Mouse (Mus musculus) ZHBTc4 (cell line): ENCODE results near the gene Zc3h7b.

ENCODE experiments used
- DNase-seq: peaks from one replicate; pipeline ENCODE4 v3.0.0-alpha.2; 2011; ENCODE audit warnings: low read depth, low spot score

Gene Zc3h7b

DNA sequence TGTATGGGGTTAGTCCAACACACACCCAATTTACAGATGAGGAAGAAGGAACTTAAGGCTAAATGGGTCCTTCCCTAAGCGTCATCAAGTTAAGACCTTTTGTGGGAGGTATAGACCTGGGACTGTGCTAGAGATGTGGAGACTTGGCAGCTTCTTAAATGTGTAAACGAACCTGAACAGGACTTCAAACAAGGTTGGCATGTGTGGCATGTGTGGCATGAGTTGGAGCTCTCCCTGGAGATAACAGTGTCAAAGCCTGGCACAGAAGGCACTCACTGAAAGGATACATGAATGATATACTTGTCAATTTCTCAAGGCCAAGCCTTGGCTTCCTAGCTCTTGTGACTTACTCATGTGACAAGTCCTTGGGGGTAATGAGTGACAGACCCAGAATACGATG is 5.6 kb upstream of the Zc3h7b start:
- no peak for DNase-seq

- DNase-seq, result peak; percentile 44
Observed at GRCm38 (mm10) chr15:81739924-81740323, 4.9 kb upstream of the Zc3h7b start.

DNA sequence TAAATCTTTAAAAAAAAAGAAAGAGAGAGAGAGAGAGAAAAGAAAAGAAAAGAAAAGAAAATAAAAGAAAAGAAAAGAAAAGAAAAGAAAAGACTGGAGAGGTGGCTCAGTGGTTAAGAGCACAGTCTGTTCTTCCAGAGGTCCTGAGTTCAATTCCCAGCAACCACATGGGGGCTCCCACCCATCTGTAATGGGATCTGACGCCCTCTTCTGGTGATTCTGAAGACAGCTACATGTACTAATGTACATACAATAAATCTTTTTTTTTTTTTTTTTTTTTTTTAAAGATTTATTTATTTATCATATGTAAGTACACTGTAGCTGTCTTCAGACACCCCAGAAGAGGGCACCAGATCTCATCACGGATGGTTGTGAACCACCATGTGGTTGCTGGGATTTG is 2.5 kb upstream of the Zc3h7b start:
- peak; percentile 61 for DNase-seq

DNA sequence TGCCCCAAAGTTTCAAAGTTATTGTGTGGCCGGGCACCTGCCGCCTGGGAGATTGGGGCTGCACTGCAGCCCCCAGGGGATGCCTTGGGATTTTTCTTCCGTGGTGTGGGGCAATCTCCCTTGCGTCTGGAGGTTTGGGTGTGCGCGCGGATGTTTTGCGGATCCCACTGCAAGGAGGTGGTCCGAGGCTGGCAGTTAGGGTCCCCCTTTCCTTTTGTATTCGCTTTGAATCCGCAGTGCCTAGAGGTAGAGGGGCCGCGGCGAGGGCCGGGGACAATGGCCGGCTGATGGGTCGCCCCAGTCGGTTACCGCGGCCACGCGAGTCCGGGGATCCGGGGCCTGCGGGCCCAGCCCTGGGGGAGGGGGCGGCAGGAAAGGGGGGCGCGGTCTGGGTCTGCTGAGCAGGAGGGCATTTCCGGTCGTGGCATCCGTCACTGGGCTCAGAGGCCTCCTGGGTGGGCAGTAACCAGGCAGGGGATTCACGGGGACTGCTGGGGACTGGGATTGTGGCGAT is 801 bp downstream of the Zc3h7b start:
- peak; percentile 50 for DNase-seq

- DNase-seq, result peak; percentile 39
Observed at GRCm38 (mm10) chr15:81749742-81750141, 4.9 kb downstream of the Zc3h7b start.

GRCm38 (mm10) chr15:81753669-81754068 is 8.8 kb downstream of the Zc3h7b start:
- DNase-seq, result no peak

DNA sequence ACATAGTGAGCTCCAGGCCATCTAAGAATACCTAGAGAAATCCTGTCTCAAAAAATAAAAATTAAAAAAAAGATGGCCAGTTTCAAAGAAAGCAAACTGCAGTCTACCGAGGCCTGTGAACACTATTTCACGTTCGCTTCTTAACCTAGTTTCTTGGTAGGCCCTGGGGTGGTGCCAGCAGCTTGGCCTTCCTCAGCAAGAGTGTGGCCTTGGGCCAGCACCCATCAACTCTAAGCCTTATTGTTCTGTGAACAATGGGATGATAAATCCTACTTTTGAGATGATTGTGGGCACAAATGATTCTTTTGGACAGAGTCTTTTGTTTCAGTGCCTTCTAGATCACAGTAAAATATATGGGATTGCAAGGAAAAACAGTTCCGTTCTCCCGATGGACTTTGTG is 13.8 kb downstream of the Zc3h7b start:
- DNase-seq, result no peak

- no peak for DNase-seq
Observed at GRCm38 (mm10) chr15:81759542-81759941, 14.7 kb downstream of the Zc3h7b start.

DNA sequence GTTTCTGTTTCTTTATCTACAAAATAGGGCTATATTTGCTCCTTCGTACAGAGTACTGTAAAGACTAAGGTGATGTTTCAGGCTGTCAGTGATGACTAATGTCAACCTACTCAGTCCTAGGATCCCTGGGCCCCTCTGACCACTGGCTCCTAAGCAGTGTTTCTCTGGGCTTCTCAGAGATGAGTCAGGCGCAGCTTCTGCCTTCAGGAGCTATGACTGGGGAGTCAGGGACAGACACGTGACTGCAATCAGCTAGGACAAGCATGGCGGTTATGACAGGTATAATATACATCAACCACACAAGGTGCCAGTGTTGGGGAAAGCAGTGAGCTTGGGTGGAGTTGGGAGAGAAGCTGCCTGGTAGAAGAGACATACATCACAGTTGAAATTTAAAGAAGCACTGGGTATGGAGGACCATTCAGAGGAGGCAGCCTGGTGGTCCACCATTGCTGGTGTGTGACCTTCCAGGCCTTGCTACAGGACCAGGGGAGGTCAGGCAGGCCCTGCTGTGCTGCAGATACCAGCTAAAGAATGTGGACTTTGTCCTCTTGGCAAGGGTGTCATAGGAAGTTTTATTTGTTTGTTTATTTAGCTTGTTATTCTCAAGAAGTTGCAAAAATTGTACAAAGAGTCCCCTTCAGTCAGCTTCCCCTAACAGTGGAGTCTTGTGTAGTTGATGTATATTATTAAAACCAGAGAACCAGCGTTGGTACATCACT is 15.7 kb downstream of the Zc3h7b start:
- no peak for DNase-seq

DNA sequence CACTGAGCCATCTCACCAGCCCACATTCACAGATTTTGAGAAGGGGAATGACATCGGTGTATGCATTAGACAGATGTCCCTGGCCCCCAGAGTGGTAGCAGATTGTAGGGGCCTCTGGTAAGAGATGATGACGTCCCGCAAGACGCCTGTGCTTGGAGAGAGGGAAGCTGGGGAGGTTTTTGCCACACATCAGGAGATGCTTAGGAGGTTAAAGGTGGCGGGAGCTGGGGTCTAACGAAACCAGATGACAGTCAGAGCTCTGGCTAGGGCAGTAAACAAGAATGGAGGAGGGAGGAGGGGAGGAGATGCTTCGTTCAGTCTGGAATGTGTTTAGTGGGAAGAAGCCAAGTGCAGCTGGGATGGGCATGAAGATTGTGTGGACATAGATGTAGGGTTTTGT is 16.5 kb downstream of the Zc3h7b start:
- DNase-seq, result no peak

- peak; percentile 49 for DNase-seq
Observed at GRCm38 (mm10) chr15:81761959-81762358, 17.1 kb downstream of the Zc3h7b start.

DNA sequence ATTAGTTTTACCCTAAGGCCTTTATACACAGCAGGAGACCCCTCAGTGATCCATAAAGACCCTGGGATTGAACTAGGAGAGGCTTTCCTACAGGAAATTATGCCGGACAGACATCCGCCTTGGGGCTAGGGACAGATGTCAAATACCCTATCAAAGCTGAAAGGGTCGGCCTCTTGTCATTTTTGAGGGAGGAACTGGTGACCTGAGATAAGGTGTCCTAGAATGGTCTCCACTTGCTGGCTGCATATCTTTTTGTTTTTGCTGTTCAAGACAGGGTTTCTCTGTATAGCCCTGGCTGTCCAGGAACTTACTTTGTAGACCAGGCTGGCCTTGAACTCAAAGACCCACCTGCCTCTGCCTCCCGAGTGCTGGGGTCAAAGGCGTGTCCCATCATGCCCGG is 19.7 kb downstream of the Zc3h7b start:
- no peak for DNase-seq

- no peak for DNase-seq
Observed at GRCm38 (mm10) chr15:81765651-81766050, 20.8 kb downstream of the Zc3h7b start.

DNA sequence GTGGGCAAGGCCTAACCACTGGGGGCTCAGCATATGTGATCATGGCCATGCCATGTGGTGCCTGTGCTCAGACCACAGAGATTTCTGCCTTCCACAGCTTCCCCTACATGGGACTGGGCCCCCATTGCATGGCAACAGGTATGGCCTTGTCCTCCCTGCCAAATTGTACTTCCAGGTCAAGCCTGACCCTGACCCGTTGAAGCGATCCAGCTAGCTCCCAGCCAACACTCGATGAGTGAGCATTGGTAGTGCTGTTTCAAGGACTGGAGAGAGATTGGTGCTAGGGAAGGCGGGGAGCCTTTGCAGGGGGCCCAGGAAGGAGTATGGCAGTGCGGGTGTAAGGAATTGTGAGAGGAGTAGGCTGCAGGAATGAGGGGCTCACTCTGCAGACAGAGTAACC is 21.6 kb downstream of the Zc3h7b start:
- no peak for DNase-seq

DNA sequence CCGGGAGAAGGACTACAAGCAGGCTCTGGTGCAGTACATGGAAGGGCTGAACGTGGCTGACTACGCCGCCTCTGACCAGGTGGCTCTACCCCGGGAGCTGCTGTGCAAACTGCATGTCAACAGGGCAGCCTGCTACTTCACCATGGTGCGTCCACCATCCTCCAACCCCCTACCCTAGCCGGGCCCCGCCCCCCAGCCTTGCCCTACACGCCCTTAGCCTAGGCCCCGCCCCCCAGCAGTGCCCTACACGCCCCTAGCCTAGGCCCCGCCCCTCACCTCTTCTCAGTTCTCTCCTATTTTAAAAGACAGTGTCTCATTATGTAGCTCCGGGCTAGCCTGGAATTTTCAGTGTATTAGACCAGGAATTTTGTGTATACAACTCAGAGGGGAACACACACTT is 24.2 kb downstream of the Zc3h7b start:
- DNase-seq, result peak; percentile 93

DNA sequence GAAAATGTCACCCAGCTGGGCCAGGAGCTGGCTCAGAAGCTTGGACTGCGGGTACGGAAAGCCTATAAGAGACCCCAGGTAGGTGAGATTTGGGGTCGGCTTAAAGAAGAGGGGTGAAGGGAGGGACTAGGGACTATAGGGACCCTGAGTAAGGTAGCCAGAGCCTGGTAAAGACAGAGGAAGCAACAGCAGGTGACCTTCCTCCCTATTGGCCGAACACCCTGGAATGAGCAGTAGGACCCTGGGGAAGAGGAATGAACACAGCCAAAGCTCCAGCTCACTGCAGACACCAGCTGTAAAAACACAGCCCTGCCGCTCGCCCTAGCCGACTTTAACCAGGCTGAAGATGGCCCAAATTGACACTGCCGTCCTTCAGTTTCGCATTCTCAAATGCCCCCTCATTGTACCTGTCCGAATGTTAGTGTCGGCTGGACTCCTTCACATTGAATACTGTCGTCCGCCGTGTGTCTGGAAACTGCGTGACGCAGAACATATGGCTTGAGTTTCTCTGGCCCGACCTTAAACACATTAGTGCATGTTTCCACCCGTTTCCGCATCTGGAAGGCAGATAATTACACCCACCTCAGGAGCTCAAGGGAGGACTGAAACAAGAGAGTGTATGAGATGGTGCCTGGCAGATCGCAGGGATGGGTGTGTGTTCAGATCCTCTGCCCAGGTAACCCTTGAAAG is 27.7 kb downstream of the Zc3h7b start:
- no peak for DNase-seq

DNA sequence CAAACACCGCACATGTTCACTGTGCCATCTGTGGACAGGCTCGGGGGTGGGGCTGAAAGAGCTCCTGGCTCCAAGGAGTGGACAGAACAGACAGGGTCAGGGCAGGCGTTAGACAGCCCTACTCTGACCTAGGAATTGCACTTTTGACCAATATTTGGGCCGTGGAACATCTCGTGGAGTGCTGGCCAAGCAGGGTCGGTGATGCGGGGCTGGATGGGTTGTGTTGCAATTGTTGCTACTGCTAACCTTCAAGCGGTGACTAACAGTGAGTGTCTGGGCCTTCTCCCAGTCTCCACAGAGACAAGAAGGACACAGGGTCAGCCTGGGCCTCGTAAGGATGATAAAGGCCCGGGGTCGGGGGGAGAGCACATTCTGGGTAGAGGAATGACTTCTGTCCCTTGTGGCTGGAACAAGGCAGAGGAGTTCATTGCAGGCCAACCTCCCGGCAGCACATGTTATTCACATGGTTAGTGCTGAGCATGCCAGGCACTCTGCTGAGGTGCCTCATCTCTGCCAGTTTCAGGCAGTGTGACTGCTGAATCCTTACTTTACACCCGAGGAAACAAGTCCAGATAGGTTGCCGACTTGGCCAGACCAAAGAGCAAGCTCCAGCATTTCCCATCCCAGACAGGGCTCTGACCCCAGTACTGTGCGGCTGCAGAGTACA is 29.8 kb downstream of the Zc3h7b start:
- no peak for DNase-seq

DNA sequence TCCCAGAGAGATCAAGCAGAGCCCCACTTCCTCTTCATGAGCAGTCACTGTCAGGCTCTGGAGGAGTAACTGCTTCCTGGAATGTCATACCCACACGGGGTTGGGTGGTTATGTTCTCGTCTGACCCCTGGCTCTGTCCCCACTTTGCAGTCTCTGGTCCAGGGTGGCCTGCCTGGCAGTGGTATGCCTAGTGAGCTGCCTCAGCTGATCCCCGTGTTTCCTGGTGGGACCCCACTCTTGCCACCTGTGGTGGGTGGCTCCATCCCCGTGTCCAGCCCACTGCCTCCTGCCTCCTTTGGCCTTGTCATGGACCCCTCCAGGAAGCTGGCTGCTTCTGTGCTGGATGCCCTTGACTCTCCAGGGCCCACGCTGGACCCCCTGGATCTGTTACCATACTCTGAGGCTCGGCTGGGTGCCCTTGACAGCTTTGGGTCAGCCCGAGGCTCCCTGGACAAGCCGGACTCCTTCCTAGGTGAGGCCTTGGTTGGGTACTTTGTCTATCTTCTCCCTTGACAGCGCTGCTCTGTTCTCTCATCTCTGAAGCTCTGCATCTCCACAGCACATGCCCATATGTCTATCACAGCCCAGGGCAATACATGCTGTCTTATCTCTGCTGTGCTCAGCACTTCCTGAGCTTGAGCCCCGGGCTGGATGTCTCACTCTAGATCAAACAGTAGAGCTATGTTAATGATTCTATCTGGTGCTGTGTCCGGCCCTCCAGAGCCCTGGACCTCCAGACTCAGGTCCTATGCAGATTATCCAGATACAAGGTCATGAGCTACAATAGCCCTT is 32.0 kb downstream of the Zc3h7b start:
- DNase-seq, result no peak

DNA sequence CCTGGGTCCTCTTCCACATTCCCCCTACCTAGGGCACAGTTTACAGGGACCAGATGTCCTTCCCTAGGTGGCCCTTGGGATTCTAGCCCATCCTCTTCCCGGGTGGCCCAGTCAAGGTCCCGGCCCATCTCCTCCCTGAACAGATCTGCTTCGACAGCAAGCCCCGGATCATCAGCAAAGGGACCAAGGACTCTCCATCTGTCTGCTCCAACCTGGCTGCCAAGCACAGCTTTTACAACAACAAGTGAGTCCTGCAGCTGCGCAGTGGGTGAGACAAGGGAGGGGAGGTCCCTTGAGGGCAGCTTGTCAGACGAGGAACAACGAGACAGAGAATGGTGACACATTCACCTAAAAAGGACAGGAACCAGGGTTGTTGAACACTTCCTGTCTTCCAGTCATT is 37.0 kb downstream of the Zc3h7b start:
- no peak for DNase-seq

GRCm38 (mm10) chr15:81784762-81785161 is 39.9 kb downstream of the Zc3h7b start:
- DNase-seq, result peak; percentile 64

- no peak for DNase-seq
Observed at GRCm38 (mm10) chr15:81785701-81786100, 40.8 kb downstream of the Zc3h7b start.

GRCm38 (mm10) chr15:81787525-81787924 is 42.7 kb downstream of the Zc3h7b start:
- DNase-seq, result no peak
